Mouse (Mus musculus): ENCODE measurements around the gene Rtn4rl1. TPM values are rescaled to one million over a fixed set of nuclear protein-coding genes. Genes with fewer than 3 reads are reported as not detected.

Gene Rtn4rl1
- polyA plus RNA-seq, 1 experiment, result 23.9 TPM

DNA sequence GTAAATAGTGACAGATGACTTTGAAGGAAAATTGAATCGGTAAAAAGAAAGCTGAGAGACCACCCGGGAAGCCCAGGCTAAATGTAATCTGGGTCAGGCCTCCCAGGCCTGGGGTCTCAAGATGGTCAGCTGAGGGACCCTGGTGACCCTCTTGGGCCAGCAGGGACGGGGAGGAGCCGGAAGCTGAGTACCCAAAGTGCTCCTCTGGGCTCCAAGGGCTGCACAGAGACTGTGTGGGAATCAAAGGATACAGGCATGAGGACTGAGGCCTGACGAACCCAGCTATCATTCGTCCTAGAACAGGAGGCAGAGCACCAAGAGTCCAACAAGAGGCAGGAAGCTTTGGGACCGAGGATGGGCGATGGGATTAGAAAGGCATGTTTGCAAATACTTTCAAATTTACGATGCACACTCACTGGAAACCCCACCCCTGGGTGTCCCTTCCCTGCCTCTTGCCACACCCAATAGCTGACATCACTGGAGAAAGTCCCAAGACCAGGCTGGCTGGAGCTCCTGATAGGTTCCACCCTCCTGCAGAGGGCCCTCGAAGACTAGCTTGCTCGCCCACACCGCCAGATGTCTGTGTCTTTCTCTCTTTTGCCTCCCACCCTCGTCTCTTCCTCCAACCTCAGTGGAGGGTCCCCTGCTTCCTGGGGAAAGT lies 60.8 kb downstream of the Rtn4rl1 start:
- Histone ChIP-seq H3K27me3 (ENCODE audit: control insufficient read depth, insufficient read depth, low read length) (no peaks in the 10 kb centered on the region), H3K4me3 (replicated peaks; ENCODE audit: insufficient read depth, low read depth, low read length) (no peak overlapping the region), H3K27ac (ENCODE audit: insufficient read depth, low read length) (no peak overlapping the region), H3K4me1 (ENCODE audit: control insufficient read depth, insufficient read depth, low read length) (peaks cover 54% of the 10 kb centered on the region)
- TF ChIP-seq CTCF (IDR thresholded peaks at IDR 0.05; ENCODE audit: borderline replicate concordance, insufficient read depth, low read depth, low read length) (no peak), POLR2A (IDR thresholded peaks at IDR 0.05; ENCODE audit: borderline replicate concordance, insufficient read depth, low read length) (no peak)
- no peak for DNase-seq
- WGBS, result 72% methylated on average over 13 of the region's 13 CpGs

GRCm38 (mm10) chr11:75255330-75255729 lies 61.7 kb downstream of the Rtn4rl1 start:
- no peak overlapping the region for H3K27ac ChIP-seq (ENCODE audit: insufficient read depth, low read length)
- 87% methylated on average over 5 of the region's 5 CpGs for WGBS

GRCm38 (mm10) chr11:75257056-75257648 lies 63.6 kb downstream of the Rtn4rl1 start:
- peak; percentile 60 to 67 for DNase-seq
- Histone ChIP-seq H3K27me3 (ENCODE audit: control insufficient read depth, insufficient read depth, low read length) (no peaks in the 10 kb centered on the region), H3K4me1 (ENCODE audit: control insufficient read depth, insufficient read depth, low read length) (peaks cover 64% of the 10 kb centered on the region), H3K27ac (ENCODE audit: insufficient read depth, low read length) (peak overlapping the region; percentile 32), H3K4me3 (replicated peaks; ENCODE audit: insufficient read depth, low read depth, low read length) (no peak overlapping the region)
- TF ChIP-seq CTCF (IDR thresholded peaks at IDR 0.05; ENCODE audit: borderline replicate concordance, insufficient read depth, low read depth, low read length) (no peak), POLR2A (IDR thresholded peaks at IDR 0.05; ENCODE audit: borderline replicate concordance, insufficient read depth, low read length) (no peak)
- 12% methylated on average over 4 of the region's 4 CpGs for WGBS

More at GRCm38 (mm10) chr11:75255330-75255729, 61.7 kb downstream of the Rtn4rl1 start:
- no peak overlapping the region for H3K4me3 ChIP-seq (replicated peaks; ENCODE audit: insufficient read depth, low read depth, low read length)
- TF ChIP-seq CTCF (IDR thresholded peaks at IDR 0.05; ENCODE audit: borderline replicate concordance, insufficient read depth, low read depth, low read length), result no peak
- TF ChIP-seq POLR2A (IDR thresholded peaks at IDR 0.05; ENCODE audit: borderline replicate concordance, insufficient read depth, low read length), result no peak
- H3K4me1 ChIP-seq (ENCODE audit: control insufficient read depth, insufficient read depth, low read length), result peaks cover 55% of the 10 kb centered on the region
- no peaks in the 10 kb centered on the region for H3K27me3 ChIP-seq (ENCODE audit: control insufficient read depth, insufficient read depth, low read length)
- no peak for DNase-seq

GRCm38 (mm10) chr11:75259416-75259815 lies 65.8 kb downstream of the Rtn4rl1 start:
- H3K4me3 ChIP-seq (replicated peaks; ENCODE audit: insufficient read depth, low read depth, low read length), result no peak overlapping the region
- no peaks in the 10 kb centered on the region for H3K27me3 ChIP-seq (ENCODE audit: control insufficient read depth, insufficient read depth, low read length)
- 7% methylated on average over 6 of the region's 6 CpGs for WGBS
- DNase-seq, result peak; percentile 83 to 91
- TF ChIP-seq CTCF (IDR thresholded peaks at IDR 0.05; ENCODE audit: borderline replicate concordance, insufficient read depth, low read depth, low read length) (no peak), POLR2A (IDR thresholded peaks at IDR 0.05; ENCODE audit: borderline replicate concordance, insufficient read depth, low read length) (no peak)
- no peak overlapping the region for H3K27ac ChIP-seq (ENCODE audit: insufficient read depth, low read length)
- H3K4me1 ChIP-seq (ENCODE audit: control insufficient read depth, insufficient read depth, low read length), result peaks cover 76% of the 10 kb centered on the region

- DNase-seq, result peak; percentile 56 to 59
- H3K27me3 ChIP-seq (ENCODE audit: control insufficient read depth, insufficient read depth, low read length), result no peaks in the 10 kb centered on the region
- H3K27ac ChIP-seq (ENCODE audit: insufficient read depth, low read length), result peak overlapping the region; percentile 19
- TF ChIP-seq CTCF (IDR thresholded peaks at IDR 0.05; ENCODE audit: borderline replicate concordance, insufficient read depth, low read depth, low read length), result no peak
- TF ChIP-seq POLR2A (IDR thresholded peaks at IDR 0.05; ENCODE audit: borderline replicate concordance, insufficient read depth, low read length), result no peak
- H3K4me1 ChIP-seq (ENCODE audit: control insufficient read depth, insufficient read depth, low read length), result peaks cover 70% of the 10 kb centered on the region
- H3K4me3 ChIP-seq (replicated peaks; ENCODE audit: insufficient read depth, low read depth, low read length), result no peak overlapping the region
- WGBS, result 12% methylated on average over 10 of the region's 10 CpGs
Observed at GRCm38 (mm10) chr11:75259996-75260561, 66.5 kb downstream of the Rtn4rl1 start.

DNA sequence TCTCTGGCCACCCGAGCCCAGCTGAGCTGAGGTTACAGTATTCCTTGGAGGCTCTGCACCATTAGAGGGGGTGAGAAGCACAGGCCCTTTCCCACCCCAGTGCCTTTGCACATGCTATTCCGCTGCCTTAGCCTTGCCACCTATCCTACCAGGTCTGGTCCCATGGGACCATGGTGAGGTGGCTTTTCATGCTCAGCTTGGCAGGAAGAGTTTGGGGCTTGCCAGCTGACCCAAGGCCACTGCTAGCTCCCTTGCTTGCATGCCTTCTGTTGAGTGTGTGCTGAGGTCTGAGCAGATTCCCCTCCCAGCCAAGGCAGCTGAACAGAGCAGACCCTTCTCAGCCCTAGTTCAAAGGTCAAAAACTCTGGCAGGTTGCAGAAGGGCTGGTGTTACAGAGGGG lies 67.4 kb downstream of the Rtn4rl1 start:
- WGBS, result 45% methylated on average over 2 of the region's 2 CpGs
- TF ChIP-seq POLR2A (IDR thresholded peaks at IDR 0.05; ENCODE audit: borderline replicate concordance, insufficient read depth, low read length) (no peak), CTCF (IDR thresholded peaks at IDR 0.05; ENCODE audit: borderline replicate concordance, insufficient read depth, low read depth, low read length) (no peak)
- no peaks in the 10 kb centered on the region for H3K27me3 ChIP-seq (ENCODE audit: control insufficient read depth, insufficient read depth, low read length)
- peak in 1 of 2 experiments; percentile 32 for DNase-seq
- peak overlapping the region; percentile 25 for H3K27ac ChIP-seq (ENCODE audit: insufficient read depth, low read length)
- no peak overlapping the region for H3K4me3 ChIP-seq (replicated peaks; ENCODE audit: insufficient read depth, low read depth, low read length)
- peaks cover 74% of the 10 kb centered on the region for H3K4me1 ChIP-seq (ENCODE audit: control insufficient read depth, insufficient read depth, low read length)

DNA sequence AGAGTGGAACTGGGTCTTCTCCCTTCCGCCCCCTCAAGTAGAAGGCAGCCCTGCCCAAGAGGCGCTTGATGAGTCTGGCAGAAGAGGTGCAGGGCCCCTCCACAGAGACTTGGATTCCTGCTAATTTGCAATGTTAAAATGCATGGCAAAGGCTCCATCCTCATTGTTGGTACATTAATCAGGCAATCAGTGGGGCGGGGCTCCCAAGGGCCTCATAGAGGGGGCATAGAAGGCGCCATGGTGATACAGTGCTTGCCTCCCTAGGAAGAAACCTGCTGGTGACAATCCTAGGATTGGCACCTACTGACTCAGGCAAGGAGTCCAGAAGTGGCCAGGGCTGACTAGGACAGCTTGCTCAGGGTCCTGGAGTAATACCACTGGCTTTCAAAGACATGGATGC lies 68.1 kb downstream of the Rtn4rl1 start:
- DNase-seq, result no peak
- H3K27me3 ChIP-seq (ENCODE audit: control insufficient read depth, insufficient read depth, low read length), result no peaks in the 10 kb centered on the region
- H3K27ac ChIP-seq (ENCODE audit: insufficient read depth, low read length), result peak overlapping the region; percentile 25; the same call in 1 of the 2 replicates
- TF ChIP-seq POLR2A (IDR thresholded peaks at IDR 0.05; ENCODE audit: borderline replicate concordance, insufficient read depth, low read length) (no peak), CTCF (IDR thresholded peaks at IDR 0.05; ENCODE audit: borderline replicate concordance, insufficient read depth, low read depth, low read length) (no peak)
- WGBS, result 77% methylated on average over 4 of the region's 4 CpGs
- no peak overlapping the region for H3K4me3 ChIP-seq (replicated peaks; ENCODE audit: insufficient read depth, low read depth, low read length)
- peaks cover 73% of the 10 kb centered on the region for H3K4me1 ChIP-seq (ENCODE audit: control insufficient read depth, insufficient read depth, low read length)

Data from cerebellum, adult 2 months (tissue).